Mouse (Mus musculus) heart, postnatal 10 days (tissue): ENCODE measurements at regions not wholly inside any gene's neighbourhood (a gene's known extent, or its start where the extent isn't known, plus 50 kb on each side); places are given as distances from the start of the nearest gene placed in this dataset.
A peak's percentile ranks its signal among the peaks of the same experiment; 100 is the strongest.

Experiments
- DNase-seq, 2 experiments: peaks; one replicate each; pipeline ENCODE4 v3.0.0; 2021
- intact Hi-C: fragments of 180-260 bp; cut with DNase I; formaldehyde crosslinking; loops from one replicate; pipeline ENCODE4 v1.15.1; 2025

DNA sequence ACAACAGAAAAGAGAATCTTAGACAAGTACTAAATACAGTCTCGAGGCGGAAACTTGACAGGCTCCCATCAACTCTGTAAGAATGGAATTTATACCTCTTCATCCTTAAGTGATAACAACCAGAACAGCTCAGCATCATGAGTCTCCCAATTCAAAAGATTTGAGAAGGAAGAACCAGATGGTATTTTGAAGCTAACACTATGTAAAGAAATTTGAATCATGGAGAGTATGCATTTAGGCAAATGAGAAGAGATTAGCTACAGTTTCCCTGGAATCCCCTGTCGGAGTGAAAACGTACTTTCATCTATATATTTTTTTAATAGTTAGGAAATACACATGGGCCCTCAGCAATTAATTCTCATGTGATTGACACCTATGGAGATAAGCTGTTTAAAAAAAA lies 140.9 kb downstream of the Nrip1 start:
- DNase-seq = no peak
- intact Hi-C loops = no loop called here

DNA sequence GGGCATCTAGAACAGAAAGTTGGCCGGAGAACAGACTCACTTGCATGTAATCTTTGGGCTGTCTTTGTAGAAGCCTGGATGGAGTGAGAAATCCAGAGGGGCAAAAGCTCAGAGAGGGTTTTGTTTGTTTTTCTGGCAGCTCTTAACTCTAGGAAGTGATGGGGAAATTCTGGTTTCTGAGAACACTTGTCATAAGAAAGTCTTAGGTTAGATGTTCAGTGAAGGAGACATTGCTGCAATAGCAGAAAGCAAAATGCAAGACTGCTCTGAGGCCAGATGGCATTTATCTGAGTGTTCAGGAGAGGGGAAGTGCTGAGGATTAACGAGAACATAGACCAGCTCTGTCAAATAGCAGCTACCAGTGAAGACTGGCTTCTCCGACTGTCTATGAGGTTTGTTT lies 141.5 kb downstream of the Nrip1 start:
- no peak for DNase-seq
- intact Hi-C loops = no loop called here

DNA sequence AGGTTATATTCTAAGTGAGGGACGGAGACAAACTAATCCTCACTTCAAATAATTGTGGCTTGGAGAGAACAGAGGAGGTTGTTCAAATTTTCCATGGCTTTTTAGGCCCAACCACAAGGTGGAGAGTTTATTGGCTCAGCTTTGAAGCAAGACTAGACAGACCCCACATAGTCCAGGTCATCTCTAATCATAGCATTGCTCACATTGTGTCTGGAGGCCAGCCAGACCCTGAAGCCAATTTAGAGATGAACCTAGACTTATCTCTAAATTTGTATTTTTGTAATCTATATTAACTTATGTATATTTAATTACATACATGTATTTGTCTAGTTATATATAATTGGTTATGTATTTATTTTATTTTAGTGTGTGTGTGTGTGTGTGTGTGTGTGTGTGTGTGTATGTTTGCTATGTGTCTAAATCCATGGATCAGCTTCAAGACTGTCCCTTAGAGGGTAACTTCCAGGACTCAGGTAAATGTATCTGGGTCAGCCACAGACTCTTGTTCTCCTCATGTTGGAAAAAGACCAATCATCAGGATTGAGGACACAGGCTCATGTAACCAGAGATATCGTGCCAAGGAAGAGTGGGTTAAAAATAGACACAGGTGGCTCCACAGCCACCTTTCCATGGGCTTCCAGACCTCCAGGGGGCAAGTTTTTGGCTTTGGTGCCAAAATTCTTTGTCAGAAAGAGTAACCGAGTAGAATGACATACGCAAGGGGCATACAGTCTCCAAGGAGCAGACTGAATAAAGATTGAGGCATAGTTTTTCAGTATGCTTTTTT lies 142.9 kb downstream of the Nrip1 start:
- no peak for DNase-seq
- intact Hi-C loops = no loop called here

DNA sequence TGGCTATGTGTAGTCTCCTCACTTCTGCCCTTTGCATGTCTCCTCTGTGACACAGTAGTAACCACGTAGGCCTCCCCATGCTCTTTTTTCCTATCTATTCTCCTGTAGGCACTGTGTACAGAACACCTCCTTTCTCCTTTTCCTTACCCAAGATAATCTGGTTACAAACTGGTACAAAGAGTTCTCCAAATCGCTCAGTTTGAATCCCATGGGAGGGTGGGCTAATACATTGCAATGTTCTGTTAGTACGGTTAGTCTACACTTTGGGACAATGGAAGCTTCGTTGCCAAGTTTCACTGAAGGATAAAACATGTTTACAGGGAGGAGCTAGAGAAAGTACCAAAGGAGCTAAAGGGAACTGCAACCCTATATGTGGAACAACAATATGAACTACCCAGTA lies 145.2 kb downstream of the Nrip1 start:
- DNase-seq = peak in 1 of 2 experiments; percentile 9
- intact Hi-C loops = loop anchor here (5.0 kb wide), 1 partner anchor 144 kb away; the partner anchor contains the start of gene Nrip1

DNA sequence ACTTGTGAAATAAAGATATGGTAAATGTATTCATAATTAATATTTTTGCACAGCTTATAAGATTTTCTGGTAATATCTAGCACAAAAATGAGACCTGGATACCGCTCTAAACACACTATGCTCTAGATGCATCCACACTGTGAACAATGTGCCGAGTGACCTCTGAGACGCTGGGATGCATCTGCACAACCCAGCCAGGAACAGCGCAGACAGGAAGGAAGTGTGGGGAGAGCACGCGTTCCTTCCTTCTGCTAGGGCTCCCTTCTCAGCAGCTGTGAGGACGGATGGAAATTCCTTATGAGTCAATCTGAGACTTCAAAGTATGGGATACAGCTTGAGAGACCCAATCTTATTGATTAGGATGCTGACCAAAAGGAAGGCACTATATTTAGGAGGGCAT lies 147.2 kb downstream of the Nrip1 start:
- intact Hi-C loops = loop anchor here (5.0 kb wide), 1 partner anchor 146 kb away; the partner anchor contains the start of gene Nrip1

DNA sequence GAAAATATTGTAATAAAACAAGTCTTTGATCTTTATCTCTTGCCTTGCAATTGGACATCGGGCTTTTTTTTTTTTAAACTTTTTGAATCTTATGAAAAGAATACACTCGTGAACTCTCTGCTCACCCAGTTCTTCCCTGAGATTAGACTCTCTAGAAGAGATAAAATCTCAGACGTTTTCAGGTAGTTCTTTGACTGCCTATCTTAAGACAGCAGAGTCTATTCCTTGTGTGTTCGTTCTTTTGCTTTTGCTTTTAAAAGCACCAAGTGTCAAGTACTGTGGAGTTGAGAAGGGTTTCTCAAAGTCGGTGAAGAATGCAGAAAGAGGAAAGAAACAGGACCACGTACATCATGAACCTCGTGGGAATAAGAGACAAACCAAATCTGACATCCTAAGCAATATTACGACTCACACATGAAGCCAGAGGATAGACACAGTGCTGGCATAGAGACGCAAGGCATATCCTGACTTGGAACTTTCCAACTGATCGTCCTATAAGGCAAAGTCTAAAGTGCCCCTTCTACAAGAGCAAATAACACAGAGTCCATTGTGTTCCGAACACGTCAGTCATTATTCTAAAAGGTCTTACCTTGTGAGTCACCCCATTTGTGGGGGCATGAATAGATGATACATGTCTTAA lies 147.9 kb downstream of the Nrip1 start:
- intact Hi-C loops = loop anchor here (5.0 kb wide), 1 partner anchor 147 kb away; the partner anchor contains the start of gene Nrip1
- DNase-seq = no peak

More for the DNA sequence above, 147.2 kb downstream of the Nrip1 start:
- DNase-seq = peak in 1 of 2 experiments; percentile 31

DNA sequence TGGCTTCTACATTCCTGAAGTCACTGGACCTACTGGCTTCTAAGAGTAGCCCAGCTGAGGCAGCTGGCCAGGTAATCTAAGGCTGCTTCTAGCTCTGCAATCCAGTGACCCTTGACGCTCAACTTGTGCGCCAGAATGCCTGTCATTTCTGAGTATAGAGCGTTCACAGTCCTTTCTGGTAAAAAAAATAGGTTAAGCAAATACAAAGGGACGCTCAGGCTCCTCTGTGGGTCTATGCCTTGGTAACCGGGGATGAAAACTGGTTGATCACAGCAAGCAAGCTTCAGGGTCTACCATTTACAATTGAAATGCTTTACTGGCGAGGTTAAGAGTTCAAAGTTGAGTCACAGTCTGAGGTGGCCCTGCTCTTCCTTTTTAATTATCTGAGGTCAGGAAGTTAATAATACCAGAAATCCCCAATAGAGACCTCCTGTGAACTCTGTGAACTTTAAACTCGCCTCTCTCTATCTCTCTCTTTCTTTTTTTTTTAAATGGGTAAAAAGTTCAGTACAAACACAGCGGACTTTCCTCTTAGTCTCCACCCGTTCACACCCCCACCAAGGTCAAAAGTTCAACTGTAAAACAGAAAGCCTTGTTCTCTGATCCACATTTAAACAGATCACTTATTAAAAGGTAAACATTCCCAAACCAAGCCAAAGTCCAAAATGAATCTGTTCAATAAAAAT lies 148.6 kb downstream of the Nrip1 start:
- DNase-seq = no peak
- intact Hi-C loops = loop anchor here (5.0 kb wide), 1 partner anchor 147 kb away; the partner anchor contains the start of gene Nrip1

DNA sequence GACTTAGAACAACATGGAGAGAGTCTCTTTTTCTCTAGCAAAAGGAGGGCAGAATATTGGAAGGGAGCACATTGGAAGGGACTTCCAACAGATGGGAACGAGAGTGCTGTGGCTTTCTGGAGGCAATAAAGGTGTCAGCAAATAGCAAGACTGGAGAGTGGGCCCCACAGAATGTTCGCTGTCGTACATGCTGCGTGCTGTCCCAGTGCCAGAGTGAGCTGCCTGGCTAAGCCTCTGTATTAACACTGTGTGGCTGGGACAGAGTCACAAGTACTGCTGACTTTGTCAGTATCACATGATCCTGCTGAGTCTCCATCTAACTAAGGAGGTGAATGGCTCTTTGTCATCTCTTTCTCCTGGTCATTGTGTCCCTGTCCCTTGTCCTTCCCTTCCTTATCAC lies 149.9 kb downstream of the Nrip1 start:
- DNase-seq = no peak
- intact Hi-C loops = no loop called here

DNA sequence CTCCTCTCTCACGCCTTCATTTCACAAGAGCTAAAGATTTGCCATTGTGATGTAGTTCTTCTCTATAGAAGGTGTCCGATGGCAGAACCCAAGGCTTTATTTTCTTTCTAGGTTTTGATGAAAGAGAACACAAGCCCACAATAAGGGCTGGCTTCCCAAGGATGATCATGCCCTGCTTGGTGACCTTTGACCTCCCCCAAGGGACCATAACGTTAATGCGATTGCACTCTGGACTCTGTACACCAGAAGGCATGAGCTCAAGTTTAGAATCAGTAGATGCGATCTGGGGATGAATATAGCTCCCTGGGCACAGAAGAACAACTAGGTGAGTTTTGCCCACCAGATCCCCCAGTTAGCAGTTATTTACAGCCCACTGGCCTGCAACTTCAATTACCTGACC lies 150.7 kb downstream of the Nrip1 start:
- DNase-seq = no peak
- intact Hi-C loops = no loop called here

DNA sequence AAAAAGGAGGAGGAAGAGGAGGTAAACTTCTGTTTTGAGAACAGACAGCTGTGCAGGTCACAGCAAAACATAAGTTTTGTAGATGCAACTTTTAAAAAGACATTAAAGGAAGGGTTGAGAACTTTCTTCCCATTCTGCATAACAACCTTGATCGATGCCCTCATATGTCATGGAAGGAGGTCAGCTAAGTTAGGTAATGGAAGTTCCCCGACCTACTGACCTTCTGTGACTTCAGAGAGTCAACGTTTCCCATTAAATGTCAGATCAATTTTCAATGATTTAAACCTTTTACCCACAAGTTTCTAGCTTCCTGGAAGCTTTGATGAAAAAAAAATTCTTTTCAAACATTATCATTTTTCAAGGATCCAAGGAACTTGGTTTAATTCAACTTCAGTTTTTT lies 153.2 kb downstream of the Nrip1 start:
- intact Hi-C loops = no loop called here

DNA sequence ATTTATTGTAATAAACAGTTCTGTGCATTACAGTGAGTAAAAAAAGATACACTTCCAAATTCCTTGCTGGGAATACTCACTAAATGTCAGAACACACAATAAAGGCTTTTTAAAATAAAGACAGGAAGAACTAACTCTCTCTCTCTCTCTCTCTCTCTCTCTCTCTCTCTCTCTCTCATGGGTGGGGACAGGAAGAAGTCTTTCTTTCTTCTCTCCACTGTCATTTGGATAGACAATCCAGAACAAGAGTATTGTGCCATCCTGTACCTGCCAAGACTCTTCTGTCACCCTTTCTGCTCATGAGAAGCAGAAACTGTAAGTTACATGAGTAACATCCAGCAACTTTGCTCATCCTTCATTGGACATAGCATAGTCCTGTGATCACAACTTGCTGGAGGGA lies 154.4 kb downstream of the Nrip1 start:
- DNase-seq = no peak
- intact Hi-C loops = no loop called here

More for the DNA sequence above, 153.2 kb downstream of the Nrip1 start:
- DNase-seq = no peak

DNA sequence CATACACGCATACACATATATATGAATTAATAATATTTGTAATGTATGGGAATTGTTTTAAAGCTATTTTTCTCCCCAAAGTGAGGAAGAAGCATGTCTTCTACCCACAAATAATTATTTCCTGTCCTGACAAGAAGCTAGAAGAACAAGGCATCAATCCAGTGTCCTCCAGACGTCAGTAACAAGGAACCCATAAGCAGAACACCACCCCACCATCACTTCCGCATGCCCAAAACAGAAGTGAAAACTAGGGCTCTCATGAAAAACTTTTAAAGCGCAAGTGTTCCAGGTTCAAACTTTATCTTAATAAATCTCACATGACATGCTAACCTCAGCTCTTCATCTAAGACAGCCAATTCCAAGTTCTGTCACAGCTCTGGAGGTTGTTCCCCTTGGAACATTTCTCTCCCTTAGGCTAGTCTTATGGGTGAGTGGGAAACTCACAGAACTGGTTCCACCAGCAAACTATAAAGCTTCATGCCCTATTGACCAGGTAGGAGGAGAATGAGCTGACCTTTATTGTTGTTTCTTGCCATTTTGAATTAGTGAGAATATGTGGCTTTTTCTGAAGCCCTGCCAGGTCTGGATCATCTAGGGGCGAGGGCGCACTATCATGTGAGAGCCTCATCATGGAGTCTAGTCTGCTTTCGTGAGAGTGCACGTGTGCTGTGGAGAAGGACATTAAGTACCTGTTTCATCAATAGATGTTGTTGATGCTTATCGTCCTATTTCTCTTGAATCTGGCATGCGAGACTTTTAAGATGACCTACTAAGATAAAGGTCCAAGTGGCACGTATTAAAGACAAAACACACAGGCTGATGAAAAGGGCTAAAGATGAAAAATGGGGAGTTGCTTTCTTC lies 155.1 kb downstream of the Nrip1 start:
- DNase-seq = no peak
- intact Hi-C loops = no loop called here

DNA sequence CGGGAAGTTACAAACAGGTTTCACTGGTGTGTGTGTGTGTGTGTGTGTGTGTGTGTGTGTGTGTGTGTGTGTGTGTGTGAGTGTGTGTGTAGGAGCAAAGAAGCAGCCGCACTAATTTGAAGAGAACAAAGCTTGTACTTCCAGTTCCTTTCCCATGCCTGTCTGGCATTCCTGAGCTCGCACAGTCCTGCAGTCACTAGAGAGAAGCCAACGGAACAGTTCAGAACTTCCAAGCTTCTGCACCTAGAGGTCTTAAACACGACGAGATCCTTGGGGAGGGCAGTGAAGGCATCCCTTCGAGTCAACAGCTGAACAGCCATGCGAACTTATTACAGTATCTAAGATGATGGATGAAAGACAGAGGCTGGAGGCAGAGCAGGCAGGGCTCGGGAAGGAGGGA lies 157.4 kb downstream of the Nrip1 start:
- no peak for DNase-seq
- intact Hi-C loops = no loop called here

DNA sequence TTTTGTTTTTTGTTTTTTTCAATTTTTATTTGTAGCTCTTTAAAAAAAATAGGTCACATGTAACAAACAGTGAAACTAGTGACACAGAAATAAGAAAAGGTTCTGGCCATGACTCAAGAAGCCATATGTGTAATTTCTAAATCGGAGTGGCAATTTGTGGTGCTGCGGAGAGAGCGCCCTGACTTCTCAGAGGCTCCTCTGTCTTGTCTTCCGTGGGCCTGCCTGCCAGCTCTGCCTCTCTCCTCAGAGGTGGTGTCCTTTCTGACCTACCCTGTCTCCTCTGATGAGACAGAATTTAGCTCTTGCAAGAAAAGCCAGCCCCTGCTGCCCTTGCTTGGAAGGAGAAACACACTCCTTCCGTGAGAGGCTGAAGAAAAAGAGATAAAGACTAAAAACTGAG lies 158.1 kb downstream of the Nrip1 start:
- no peak for DNase-seq
- intact Hi-C loops = no loop called here

DNA sequence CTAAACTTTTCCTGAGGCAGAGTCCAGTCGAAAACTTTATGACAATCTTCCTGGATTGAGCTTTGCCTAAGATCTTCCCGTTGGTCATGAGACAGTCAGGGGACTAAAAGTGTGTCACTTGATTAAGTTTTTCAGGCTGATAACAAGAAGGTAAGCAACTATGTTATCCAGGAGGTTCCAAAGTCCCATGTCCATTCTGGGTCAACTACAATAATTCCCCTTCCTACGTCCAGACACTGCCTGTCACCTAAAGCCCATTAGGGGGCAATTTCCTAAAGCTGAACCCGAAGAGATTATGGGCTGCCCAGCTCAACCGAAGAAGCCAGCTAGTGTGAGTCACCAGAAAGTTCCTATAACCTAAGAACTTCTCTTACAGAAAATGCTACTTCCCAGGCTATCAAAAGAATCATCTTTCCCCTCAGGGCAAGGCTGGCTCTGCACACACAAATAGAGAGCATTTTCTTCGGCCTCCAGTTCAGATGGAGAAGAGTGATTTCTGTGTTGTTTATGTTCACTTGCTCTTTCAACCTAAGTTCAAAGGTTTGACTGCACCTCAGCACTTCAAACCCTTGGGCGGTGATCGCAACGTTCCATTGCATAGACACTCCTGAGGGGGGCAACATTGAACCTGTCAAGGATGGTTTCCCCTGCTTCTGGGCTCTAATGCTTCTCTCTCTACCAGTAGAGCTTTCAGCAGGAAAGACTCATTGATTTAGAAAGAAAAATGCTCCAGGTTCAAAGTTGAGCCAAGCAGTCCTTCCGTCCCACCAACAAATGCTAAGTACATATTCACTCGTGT lies 171.7 kb downstream of the Nrip1 start:
- peak; percentile 52 to 60 for DNase-seq
- intact Hi-C loops = loop anchor here (1.0 to 10.0 kb wide), 6 partner anchors 90 to 697 kb away; no protein-coding TSS in a partner anchor

DNA sequence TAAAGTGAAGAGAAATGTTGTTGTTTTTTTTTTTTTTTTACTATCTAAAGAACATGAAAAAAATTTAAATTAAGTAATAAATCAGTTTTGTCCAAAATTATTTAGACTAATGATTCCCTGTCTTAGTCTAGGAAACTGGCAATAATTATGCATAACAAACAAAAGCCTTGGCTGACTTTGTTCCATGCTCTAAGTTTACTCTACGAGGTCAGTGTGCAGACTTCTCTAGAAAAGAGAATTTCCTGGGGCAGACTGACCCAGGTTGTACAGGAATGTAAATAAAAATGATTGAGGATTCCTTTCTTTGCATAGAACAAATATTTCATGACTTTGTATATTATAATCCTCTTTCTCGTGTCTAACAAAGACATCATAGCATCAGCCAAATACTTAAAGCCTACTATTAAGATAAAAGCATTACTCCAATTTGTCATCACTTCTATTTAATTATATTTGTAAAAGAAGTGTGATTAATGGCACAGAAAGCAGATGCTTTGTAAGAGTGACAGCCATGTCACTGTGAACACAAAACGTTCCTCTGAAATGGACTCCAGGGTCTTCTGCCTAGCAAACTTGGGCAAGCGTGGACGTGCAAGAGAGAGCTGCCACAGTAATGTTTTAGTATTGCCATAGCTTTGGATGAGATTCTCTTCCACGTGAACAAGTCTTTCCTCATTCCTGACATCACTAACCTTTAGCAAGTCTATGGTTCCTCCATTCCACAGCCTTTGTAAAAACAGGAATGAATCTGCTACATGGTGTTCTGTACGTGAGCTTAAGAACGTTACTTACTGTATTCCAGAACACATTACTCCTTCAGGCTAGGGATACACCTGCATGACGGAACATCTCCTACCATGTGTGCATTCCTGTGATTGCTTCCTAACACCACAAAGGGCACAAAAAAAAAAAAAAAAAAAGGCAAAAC lies 172.6 kb downstream of the Nrip1 start:
- no peak for DNase-seq
- intact Hi-C loops = loop anchor here (2.0 to 10.0 kb wide), 3 partner anchors 91 to 698 kb away; no protein-coding TSS in a partner anchor

DNA sequence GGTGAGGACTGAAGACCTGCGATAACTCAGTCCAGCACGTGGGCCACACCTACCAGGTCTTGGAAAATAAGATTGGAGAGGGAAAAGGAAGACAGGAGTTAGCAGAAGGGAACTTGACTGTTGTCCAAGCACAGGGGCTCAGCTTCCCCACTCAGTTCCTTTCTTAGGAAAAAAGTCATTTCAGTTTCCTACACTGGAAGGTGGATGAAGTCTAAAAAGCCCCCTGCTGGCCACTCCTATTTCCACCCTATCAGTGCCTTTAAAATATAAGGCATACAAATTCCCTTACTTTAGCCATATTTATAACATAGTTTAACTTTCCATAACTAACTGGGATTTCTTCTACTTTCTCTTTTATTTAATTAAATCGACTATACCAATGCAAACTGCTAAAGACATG lies 173.4 kb downstream of the Nrip1 start:
- intact Hi-C loops = loop anchor here (2.0 to 10.0 kb wide), 3 partner anchors 92 to 699 kb away; no protein-coding TSS in a partner anchor
- peak in 1 of 2 experiments; percentile 51 for DNase-seq

DNA sequence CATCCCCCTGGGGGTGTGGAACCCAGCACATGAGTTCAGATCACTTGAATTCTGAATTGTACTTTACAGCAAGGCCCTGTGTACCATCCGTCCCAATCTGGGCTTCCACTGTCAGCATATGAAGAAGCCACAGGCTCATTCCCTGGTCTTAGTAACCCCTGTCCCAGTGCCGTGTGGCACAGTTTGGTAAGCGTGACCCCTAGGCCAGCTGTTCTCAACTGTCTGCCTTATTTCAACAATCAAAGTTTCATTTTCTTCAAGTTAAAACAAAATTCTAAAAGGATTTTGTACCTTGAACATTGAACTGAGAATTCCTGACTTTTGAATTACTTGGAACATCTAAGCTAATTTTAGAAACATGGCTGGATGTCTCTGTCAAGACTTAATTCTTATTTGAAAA lies 174.6 kb downstream of the Nrip1 start:
- intact Hi-C loops = no loop called here
- no peak for DNase-seq
